Mouse (Mus musculus) frontal cortex, postnatal 25 days (tissue): ENCODE data around the gene Slc24a5.
"Not testable (repeated sequence)": the region's sequence is repeated elsewhere in the genome, so short reads cannot be mapped to it uniquely, and the experiment has no call there.

ENCODE experiments used
- DNase-seq, 2 experiments: peaks; one replicate each; pipeline ENCODE4 v3.0.0; 2022; ENCODE audit warnings: low spot score in 2 of 2

The Slc24a5 gene

DNA sequence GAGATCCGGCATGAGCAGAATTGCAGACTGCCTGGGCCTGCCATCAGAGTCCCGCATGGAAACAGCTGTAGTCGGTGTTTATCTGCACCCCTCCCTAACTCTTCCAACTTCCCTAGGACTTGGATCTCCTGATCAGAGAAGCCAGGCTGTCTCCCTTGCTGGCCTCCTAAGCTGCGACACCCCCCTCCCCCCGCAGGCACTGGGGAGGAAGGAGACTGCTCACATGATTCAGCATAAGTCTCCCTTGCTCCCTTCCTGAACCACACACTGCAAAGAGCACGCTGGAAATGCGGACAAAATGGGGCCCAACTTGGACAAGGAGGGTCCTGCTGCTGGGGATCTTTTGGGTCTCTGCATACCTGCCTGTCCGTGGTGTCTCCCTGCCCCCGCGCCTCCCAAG is at the start of gene Slc24a5:
Slc24a5 (plus strand) TSS at position 231 of the 400 bp plus-strand sequence.
- DNase-seq: no peak

DNA sequence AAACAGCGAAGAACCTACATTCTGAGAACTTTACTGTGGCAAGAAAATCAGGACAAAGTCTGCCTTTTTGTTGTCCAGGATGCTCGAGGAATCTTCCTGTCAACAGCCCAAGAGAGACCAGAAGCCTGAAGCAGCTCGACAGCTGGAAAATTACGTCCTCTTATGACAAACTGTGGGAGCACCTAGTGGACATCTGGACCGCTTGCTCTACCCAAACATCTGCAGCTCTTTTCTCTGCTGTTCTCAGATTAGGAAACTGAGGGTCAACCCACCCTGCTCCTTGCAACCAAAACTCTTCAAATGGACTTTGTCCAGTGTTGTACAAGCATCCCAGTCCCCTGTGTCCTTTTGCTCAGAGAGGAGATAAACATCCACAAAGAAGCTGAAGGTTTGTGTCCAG is 43.5 kb upstream of the Slc24a5 start:
- no peak for DNase-seq

DNA sequence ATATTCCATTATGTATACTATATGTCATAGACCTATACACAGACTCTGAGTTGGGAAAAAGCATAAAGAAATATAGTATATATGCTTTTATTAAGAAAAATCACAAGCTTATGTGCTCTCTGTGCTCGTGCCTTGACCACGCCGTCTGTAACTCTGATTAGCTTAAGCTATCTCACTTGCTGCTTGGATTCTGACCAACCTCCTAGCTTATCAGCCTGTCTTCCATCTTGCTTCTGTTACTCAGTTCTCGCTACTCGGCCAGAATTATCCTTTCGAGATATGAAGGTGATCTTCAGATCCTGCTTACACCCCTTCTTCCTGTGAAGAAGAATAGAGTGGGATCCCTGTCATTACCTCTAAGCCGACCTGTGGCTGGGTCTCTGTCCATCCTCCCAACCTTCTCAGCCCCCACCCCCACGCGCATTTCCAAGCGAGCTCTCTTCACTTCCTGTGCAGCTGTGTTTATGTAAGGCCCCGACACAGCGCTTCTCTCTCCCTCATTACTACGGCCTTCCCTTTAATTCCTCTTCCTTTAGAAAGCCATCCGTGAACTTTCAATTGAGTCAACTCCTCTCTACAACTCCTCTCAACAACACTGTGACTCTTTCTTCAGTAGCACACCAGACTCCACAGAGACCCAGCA is 41.4 kb upstream of the Slc24a5 start:
- no peak for DNase-seq

DNA sequence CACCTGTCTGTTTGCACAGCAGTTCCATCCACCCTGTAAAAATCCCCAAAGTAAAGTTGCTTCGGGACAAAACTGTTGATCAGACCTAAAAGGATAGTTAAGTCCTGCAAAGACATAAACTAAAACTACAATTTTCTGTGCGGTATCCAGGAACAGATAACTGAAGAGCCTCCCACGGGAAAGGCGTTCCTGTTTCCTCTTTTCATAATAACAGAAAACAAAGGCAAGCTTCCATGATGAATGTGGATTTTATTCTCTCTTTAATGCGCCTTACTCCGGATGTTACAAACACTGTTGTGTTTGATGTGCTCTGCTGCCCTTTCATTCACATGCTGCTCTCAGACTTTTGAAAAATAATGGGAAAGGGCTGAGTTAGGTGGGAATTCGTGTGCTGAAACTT is 37.3 kb upstream of the Slc24a5 start:
- no peak for DNase-seq

DNA sequence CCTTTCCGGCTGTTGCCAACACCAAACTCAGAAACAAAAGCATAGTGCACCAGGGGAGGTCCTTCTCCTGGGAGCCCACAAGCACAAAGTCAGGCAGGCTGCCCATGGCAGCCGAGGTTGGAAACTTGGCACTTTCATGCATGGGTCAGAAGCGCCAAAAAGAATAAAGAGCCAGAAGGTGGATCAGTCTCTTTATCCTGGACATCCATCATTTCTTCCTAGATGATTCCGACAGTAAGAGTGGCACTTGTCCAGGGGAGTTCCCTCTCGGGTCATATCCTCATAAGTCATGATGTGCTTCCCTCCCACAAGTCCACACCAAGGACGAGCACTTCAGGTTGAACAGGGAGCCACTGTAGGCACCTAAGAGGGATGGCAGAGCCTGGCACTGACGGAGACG is 36.8 kb upstream of the Slc24a5 start:
- DNase-seq: no peak

DNA sequence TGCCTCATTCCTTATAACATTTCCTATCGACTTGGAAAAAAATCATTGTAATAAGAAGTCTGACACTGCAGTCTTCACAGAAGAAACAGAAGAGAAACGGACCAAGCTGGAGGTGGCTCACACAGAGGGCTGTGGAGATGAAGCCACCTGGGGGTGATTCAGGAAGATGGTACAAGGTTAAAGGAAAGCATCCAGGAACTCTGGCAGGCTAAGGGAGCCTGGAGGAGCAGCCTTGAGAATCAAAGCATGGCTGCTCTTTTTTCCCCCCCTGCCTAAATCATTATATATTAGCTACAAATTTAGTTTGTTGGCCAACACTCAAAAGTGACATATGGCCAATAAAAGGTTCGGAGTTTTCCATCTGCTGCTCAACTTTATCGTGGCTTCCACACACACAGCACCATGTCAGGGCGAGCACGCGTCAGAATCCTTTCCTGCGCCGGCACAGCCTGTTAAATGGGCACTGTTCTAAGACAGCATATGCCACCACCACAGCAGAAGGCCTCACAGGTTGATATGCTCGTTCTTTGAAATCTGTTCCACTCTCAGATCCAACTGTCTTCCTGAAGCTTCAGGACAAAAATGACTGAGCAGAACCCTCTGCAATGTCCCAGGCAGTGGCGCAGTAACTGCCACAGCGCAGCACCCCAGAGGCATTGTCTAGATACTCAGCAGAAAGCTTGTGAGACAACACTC is 36.2 kb upstream of the Slc24a5 start:
- DNase-seq: no peak

DNA sequence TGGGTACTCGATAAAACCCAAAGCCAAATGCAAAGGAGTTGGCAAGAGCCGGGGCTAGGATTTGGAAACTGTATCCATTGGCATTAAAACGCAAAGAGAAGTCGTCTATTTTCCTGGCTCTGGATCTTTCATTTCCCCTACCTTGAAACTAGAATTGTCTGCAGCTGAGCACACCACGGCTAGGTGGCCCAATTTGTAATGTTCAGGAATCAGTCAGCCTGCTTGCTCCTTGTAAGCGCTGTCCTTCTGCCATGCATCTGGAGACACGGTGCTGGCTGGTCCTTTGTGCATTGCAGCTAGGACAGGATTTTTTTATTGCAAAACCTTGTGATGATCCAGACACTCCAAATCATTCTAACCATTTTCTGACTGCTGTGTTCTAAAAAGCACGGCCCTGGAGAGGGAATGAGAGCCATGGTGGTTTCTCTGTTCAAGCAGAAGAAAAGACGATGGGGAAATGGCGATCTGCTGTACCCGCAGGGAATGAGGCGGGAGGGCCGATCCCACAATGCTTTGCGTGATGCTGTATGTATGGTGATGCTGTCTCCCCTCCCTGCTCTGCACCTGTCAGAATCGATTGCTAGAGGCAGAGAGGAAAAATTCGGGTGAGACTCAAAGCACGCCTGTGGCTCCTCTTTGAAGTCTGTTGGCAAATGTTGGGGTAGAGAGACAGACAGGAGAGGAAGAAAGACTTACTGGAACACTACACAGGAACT is 35.5 kb upstream of the Slc24a5 start:
- DNase-seq: no peak

DNA sequence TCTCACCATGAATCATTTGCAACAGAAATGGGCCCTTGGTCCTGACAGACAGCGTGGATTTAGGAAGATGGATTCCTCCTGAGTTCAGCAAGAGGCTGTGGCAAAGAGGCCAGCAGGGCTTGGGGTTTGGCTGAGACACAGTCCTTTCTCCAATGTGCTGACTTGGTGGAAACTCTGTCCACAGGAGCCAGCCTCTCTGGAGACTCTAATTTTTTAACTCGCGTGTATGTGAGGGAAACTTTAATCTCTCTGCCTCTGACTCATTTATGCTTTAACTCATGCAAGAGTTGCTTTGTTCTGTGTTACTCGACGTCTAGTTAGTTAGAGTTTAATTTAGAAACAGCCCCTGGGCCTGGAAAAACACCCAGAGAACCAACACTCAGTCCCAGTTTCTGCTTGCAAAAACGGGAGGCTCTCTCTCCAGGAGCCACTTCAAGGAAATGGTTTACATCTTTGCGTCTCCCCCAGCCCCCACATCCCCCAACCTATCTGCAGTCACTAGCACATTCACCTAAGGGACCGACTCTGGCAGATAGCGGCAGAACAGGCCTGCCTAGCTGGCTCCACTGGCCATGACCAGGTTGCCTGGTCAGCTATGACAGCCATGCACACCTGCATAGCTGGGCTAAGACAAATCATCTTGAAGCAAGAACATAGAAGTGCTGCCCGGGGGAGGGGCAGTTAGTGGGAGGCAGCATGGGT is 34.7 kb upstream of the Slc24a5 start:
- DNase-seq: no peak

DNA sequence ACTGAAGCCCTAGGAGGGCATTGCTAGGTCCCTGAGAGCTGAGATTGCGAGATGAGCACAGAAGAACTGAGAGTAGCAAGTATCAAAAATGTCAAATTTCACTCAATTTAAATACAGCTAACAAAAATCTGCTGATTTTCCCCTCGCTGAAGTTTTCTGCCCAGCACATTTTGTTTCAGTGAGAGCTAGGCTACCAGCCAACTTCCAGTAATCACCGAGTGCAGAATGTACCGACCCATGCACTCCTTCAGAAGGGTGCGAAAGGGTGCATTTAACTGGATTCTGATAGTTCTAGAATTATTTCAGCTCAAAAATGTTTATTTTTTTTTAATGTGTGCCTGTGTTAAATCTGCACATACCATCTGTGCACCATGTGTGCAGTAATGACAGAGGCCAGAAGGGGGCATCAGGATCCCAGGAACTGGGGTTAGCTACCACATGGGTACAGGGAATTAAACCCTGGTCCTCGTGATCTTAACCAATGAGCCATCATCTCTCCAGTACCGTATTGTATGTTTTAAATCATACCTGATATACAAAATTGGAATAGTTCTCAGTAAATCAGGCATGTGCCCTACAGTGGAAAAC is 12.5 kb upstream of the Slc24a5 start:
- no peak for DNase-seq

DNA sequence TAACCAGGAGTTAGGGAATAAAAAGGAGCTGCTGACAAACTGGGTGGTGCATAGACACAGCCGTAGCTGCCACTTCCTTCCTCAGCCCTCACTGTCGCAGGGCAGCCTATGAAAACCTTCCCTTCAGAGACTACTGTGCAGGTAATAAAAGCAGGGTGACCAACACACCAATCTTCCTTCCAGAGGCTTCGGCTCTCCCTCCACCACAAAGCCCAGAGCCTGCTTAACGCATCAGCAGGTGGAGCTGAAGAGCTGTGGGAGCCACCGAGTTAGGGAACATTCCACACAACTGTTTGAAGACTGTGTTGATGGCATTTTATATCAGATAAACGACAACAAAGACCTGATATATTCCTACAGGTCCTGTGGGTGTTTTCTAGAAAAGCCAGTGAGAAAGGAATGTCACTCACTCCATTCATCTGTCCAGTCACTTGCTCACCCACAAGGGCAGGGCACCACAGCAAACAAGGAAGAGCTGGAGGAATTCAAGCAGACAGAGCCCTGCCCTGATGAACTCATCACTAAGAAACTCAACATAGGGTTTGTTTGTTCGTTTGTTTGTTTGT is 10.6 kb upstream of the Slc24a5 start:
- peak; percentile 17 to 19 for DNase-seq

DNA sequence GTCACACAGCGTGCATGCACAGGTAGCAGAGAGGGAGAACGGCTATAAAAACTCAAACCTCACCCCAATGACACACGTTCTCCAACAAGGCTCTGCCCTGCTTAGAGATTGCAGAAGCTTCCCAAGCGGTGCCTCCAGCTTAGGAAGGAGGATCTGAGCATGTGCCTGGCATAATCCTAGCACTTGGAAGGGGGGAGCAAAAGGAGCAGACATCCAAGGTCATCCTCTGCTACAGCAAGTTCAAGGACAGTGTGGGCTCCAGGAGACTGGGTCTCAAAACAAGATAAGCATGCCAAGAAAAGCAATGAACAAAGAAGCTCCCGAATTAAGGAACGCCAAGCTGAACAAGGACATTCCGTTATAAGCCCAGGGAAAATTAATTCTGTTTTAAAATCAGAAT is 6.5 kb upstream of the Slc24a5 start:
- no peak for DNase-seq

DNA sequence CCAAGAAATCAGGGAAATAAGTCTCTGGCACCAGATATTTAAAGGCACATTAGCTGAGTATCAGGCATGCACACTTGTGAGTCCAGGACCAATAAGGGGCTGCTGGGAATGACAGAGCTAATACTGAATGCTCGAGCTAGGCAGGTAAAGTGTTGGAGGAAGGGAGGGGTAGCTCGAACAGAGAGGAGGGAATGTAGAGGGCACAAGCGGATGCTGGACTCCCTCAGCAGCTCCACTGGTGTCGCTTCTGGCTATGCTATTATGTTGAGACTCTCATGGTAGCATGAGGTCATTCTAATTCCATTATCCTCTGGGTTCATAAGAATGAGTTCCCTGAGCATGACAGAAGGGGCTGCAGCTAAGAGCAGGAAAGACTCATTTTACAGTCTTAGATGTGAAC is 5.0 kb upstream of the Slc24a5 start:
- no peak for DNase-seq

DNA sequence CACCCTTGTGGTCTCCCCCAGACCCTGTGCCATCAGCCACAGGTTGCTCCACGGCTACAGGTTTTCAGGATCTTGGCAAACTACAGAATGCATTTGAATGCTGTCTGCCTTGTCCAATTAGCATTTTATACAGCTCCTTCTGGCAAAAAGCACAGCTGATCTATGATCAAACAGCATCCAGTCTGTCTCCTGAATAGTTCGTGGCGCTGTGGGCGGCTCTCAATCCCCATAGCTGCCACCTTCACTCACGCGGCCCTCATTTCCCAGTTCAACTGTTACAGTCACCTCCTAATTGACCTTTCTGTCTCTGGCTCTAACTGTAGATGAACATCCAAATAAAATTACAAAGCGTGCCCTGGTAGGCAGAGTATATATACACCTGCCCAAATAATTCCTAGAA is 551 bp upstream of the Slc24a5 start:
- no peak for DNase-seq

DNA sequence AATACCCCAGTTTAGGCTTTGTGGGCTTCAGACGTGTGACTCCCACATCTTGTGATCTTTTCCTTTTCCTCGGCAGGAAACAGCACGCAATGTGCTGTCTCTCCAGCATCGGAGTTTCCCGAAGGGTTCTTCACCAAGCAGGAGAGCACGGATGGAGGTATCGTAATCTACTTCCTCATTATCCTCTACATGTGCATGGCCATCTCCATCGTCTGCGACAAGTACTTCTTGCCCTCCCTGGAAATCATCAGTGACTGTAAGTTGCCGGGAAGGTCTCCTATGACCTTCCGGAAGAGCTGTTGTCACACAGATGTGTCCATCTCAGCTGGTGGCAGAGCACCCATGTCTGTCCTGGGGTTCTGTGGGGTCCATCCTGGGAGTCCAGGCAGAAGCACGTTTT is 772 bp downstream of the Slc24a5 start:
- DNase-seq: no peak

DNA sequence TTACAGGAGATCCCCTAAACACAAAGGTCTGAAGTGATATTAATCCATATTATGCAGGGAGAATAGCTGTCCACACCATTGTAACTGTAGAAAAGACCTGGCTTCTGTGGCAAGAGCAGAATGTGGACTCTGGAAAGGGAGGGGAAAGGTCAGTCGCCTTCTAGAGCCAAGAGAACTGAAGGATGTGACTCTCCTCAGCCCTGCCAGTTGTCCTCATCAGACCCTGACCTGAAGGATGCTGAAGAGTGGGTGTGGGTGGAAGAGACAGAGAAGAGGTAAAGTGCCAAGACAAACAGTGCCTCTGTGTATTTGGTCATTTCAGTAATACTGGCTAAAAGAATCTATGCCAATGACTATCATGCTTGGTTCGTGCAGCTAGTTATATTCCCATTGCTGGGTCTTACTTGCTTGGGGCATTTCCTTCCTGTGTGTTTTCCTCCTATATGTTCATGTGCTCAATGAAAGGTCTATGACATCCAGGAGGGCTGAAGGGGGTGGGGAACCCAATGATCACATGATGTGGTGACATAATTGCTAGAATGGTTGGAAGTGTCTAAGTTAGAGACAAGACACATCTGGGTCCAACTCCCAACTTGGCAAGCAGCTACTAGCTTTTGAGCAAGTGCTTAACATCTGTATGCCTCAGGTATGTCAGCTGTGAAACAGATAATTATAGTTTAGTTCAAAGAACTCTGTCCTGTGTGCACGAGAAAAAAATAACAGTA is 5.3 kb downstream of the Slc24a5 start:
- DNase-seq: no peak

DNA sequence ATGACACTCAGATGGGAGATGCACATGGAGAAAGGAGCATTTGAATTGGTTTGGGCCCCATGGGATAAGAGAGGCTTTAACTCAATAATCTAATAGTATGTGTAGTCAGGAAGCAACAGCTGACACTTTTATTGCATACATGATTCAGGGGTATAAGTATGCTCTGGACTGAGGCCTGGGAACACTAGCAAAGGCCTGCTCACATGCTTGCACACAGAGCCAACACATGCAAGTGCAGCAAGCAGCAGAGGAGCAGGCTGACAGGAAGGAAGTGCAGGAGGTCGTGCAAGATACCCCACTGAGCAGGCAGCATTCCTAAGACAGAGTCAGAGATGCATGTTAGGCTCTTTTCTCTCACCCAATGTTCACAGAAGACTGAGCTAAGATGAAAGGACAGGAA is 16.0 kb downstream of the Slc24a5 start:
- no peak for DNase-seq

DNA sequence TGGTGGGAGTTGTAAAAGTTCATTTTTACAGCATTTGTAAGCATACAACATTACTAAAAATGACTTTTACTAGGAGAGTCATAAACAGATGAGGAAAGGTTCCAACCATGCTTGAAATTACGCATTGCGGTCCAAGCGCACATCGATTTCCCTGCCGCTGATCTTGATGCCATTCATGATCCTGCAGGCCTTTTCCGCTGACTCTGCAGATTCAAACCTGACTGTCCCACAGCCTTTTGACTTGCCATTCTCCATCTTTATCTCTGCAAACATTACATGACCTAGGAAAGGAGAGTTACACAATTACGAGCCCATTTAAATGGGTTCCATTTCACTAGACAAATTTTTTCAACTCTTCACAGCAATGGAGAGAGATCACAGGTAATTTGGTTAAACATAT is 20.8 kb downstream of the Slc24a5 start:
- DNase-seq: no peak

DNA sequence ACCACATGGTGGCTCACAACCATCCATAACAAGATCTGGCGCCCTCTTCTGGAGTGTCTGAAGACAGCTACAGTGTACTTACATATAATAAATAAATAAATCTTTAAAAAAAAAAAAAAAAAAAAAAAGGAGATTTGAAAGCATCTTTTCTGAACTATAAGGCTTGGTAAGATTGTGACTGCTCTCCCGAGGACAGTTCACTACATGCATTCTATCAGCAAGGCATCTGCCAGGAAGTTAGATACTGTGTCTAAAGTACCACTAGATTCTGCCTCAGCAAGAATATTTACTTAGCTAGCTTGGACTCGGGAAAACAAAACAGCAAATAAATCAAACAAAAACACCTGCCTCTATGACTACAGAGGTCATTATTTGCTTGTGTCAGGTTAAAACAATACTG is 24.2 kb downstream of the Slc24a5 start:
- not testable (repeated sequence) for DNase-seq

DNA sequence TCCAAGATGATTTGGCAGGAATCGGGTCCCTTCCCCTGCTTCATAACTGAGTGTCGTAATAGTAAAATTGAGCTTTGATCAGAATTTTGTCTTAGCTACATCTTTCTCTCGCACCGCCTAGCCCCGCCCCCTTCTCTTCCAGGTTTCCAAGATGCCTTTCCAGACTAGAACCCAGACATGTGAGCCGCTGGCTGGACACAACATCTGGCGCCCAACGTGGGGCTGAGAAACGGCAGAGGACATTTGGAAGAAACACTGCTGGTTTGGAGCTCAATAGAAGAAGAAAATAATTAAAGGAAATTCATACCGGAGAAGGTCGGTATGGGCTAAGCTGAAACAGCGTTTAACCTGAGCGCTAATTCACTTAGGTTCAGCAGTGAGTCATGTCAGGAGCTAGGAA is 36.6 kb downstream of the Slc24a5 start:
- not testable (repeated sequence) for DNase-seq

DNA sequence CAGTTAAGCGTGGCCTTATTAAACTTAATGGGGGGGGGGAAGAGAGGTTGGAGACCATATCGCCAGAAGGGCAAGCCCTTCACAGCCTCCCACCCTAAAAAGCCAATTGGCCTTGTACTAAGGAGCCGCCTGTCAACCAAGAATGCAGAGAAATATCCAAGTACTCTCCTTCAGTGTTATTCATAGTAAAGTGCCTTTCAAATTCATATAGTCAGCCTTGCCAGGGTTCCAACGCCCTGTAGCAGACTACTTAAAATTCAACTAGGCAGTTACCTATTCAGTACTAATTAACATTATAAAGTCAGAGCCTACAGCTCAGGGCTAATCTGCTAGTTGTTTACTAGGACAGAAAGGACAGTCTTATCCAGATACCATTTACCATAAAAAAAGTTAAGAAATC is 38.6 kb downstream of the Slc24a5 start:
- not testable (repeated sequence) for DNase-seq
